Mouse (Mus musculus) heart, adult 2 months (tissue): ENCODE measurements around the gene Pard6b. TPM values are rescaled to one million over a fixed set of nuclear protein-coding genes. Genes with fewer than 3 reads are reported as not detected.

Experiments used
- DNase-seq, 2 experiments: peaks; one replicate each; pipeline ENCODE4 v3.0.0; 2021
- H3K27ac ChIP-seq: fragments of 200-600 bp; 2 replicates; pipeline ENCODE4 v1.8.1; 2022
- H3K27me3 ChIP-seq: fragments of 200-500 bp; 2 replicates; pipeline ENCODE4 v1.6.1; 2012; ENCODE audit warnings: mild to moderate bottlenecking, low read length, inconsistent platforms, mixed read lengths; ENCODE audit not compliant: control insufficient read depth, insufficient read depth
- H3K36me3 ChIP-seq: fragments of 200-500 bp; 2 replicates; pipeline ENCODE4 v1.6.1; 2012; ENCODE audit warnings: low read length, inconsistent platforms; ENCODE audit not compliant: control insufficient read depth, insufficient read depth
- H3K4me1 ChIP-seq: fragments of 200-500 bp; 2 replicates; pipeline ENCODE4 v1.6.1; 2011; ENCODE audit warnings: low read length; ENCODE audit not compliant: control insufficient read depth, insufficient read depth
- H3K4me3 ChIP-seq: fragments of 200-600 bp; 2 replicates; pipeline ENCODE4 v1.8.1; 2022
- H3K79me2 ChIP-seq: fragments of 200-500 bp; replicated peaks from 2 replicates; pipeline ENCODE4 v1.6.1; 2012; ENCODE audit warnings: mild to moderate bottlenecking, inconsistent platforms, low read length, moderate library complexity, mixed read lengths; ENCODE audit not compliant: control insufficient read depth, insufficient read depth
- H3K9ac ChIP-seq: fragments of 200-500 bp; 2 replicates; pipeline ENCODE4 v1.6.1; 2012; ENCODE audit warnings: low read depth, mild to moderate bottlenecking, control low read depth, inconsistent platforms, low read length, mixed read lengths
- CTCF ChIP-seq: fragments of 200-600 bp; IDR thresholded peaks from 2 replicates; pipeline ENCODE4 v1.8.1; 2022; ENCODE audit warnings: antibody characterized with exemption, mild to moderate bottlenecking, moderate library complexity
- EP300 ChIP-seq: fragments of 200-500 bp; IDR thresholded peaks from 2 replicates; pipeline ENCODE4 v1.6.1; 2011; ENCODE audit warnings: low read depth, low read length, control low read depth; ENCODE audit not compliant: insufficient read depth
- POLR2A ChIP-seq: fragments of 200-500 bp; IDR thresholded peaks from 2 replicates; pipeline ENCODE4 v1.6.1; 2011; ENCODE audit warnings: mild to moderate bottlenecking, low read depth, low read length, control low read depth; ENCODE audit not compliant: insufficient read depth
- WGBS: fragments of 180-500 bp; shearing (Covaris S2); methylation state at CpG from one replicate; pipeline ENCODE4 v1.1.7; 2018; 5-methylcytosine and 5-hydroxymethylcytosine counted together
- intact Hi-C: fragments of 180-260 bp; cut with DNase I; formaldehyde crosslinking; loops from one replicate; pipeline ENCODE4 v1.15.1; 2025
- microRNA-seq, 2 experiments: library from miRNA; unstranded; fragments of <30 nt; microRNA quantifications; one replicate each; pipeline ENCODE4 v1.2.0; 2021
- polyA plus RNA-seq: library from polyadenylated mRNA; depleted of rRNA; stranded (reverse); fragments of >200 nt; gene quantifications from 2 replicates; pipeline ENCODE4 v1.2.3, GENCODE M21; 2012; rRNA removed
- total RNA-seq, 2 experiments: library from RNA; stranded (reverse); gene quantifications; 2 replicates each; pipeline ENCODE4 v1.2.3; 2021

The Pard6b gene
- total and polyA plus RNA-seq, 3 experiments: 2.0 to 2.4 (median 2.2) TPM

GRCm38 (mm10) chr2:168137161-168137560 lies 56.4 kb downstream of the Pard6b start:
- 68% methylated on average over 15 of the region's 15 CpGs for WGBS
- TF ChIP-seq POLR2A: no peak
- no peak for TF ChIP-seq EP300
- TF ChIP-seq CTCF: no peak
- Histone ChIP-seq H3K36me3 (no peaks in the 10 kb centered on the region), H3K79me2 (no peaks in the 10 kb centered on the region), H3K4me3 (no peak overlapping the region), H3K27me3 (no peaks in the 10 kb centered on the region), H3K4me1 (no peaks in the 10 kb centered on the region), H3K27ac (no peak overlapping the region), H3K9ac (no peak overlapping the region)
- DNase-seq: no peak
- intact Hi-C loops: no loop called here

- TF ChIP-seq EP300: no peak
- no peak for TF ChIP-seq POLR2A
- TF ChIP-seq CTCF: no peak
- no peaks in the 10 kb centered on the region for H3K79me2 ChIP-seq
- H3K4me1 ChIP-seq: no peaks in the 10 kb centered on the region
- no peak overlapping the region for H3K4me3 ChIP-seq
- H3K27ac ChIP-seq: no peak overlapping the region
- intact Hi-C loops: no loop called here
- no peak for DNase-seq
- WGBS: 40% methylated on average over 5 of the region's 5 CpGs
- no peak overlapping the region for H3K9ac ChIP-seq
- H3K36me3 ChIP-seq: no peaks in the 10 kb centered on the region
- H3K27me3 ChIP-seq: no peaks in the 10 kb centered on the region
Measured at GRCm38 (mm10) chr2:168143794-168144193, 63.0 kb downstream of the Pard6b start.

- intact Hi-C loops: no loop called here
- no peaks in the 10 kb centered on the region for H3K4me1 ChIP-seq
- no peak overlapping the region for H3K4me3 ChIP-seq
- DNase-seq: peak in 1 of 2 experiments; percentile 22
- no peak overlapping the region for H3K27ac ChIP-seq
- no peak for TF ChIP-seq CTCF
- no peak for TF ChIP-seq POLR2A
- no peak overlapping the region for H3K9ac ChIP-seq
- H3K27me3 ChIP-seq: no peaks in the 10 kb centered on the region
- no peaks in the 10 kb centered on the region for H3K79me2 ChIP-seq
- WGBS: 48% methylated on average over 2 of the region's 2 CpGs
- no peaks in the 10 kb centered on the region for H3K36me3 ChIP-seq
Measured at GRCm38 (mm10) chr2:168145437-168145836, 64.6 kb downstream of the Pard6b start.

GRCm38 (mm10) chr2:168147722-168148432 lies 67.1 kb downstream of the Pard6b start:
- Histone ChIP-seq H3K27me3 (no peaks in the 10 kb centered on the region), H3K9ac (no peak overlapping the region), H3K79me2 (no peaks in the 10 kb centered on the region), H3K36me3 (no peaks in the 10 kb centered on the region), H3K4me1 (no peaks in the 10 kb centered on the region), H3K4me3 (no peak overlapping the region), H3K27ac (no peak overlapping the region)
- DNase-seq: no peak
- intact Hi-C loops: no loop called here
- TF ChIP-seq POLR2A (no peak), EP300 (no peak)
- WGBS: 59% methylated on average over 22 of the region's 22 CpGs

GRCm38 (mm10) chr2:168149241-168149640 lies 68.4 kb downstream of the Pard6b start:
- intact Hi-C loops: no loop called here
- 91% methylated on average over 8 of the region's 8 CpGs for WGBS
- TF ChIP-seq CTCF (no peak), POLR2A (no peak), EP300 (no peak)
- H3K9ac ChIP-seq: no peak overlapping the region
- H3K79me2 ChIP-seq: no peaks in the 10 kb centered on the region
- no peaks in the 10 kb centered on the region for H3K4me1 ChIP-seq
- H3K27ac ChIP-seq: no peak overlapping the region
- no peaks in the 10 kb centered on the region for H3K36me3 ChIP-seq
- no peak overlapping the region for H3K4me3 ChIP-seq
- H3K27me3 ChIP-seq: no peaks in the 10 kb centered on the region
- DNase-seq: no peak

Small RNA genes lying within 50 kb of the gene (microRNA-seq; reads per million reads assigned to microRNA genes)
- 0 reads per million in 2 experiments for gene Gm24327

Other genes with a start within 250 kb of the Pard6b start
- 10 to 100 TPM; 21.4 to 23.2 TPM for gene Ptpn1, start 148.9 kb upstream of the Pard6b start, total RNA-seq
- gene Ptpn1, start 148.9 kb upstream of the Pard6b start, polyA plus RNA-seq: 15.7 and 17.6 TPM in 2 replicates
- gene Ripor3, start 70.4 kb upstream of the Pard6b start, total RNA-seq: under 1 TPM; 0.21 to 0.36 TPM
- gene Ripor3, start 70.4 kb upstream of the Pard6b start, polyA plus RNA-seq: 0.79 and 1.5 TPM in 2 replicates
- gene Adnp, start 126.1 kb downstream of the Pard6b start, total RNA-seq: 10 to 100 TPM; 29.6 to 30.7 TPM
- 7.4 and 11.2 TPM in 2 replicates for gene Adnp, start 126.1 kb downstream of the Pard6b start, polyA plus RNA-seq
- gene Gm20716, start 149.4 kb downstream of the Pard6b start, total RNA-seq: 10 to 100 TPM; 11.5 to 14.7 TPM
- gene Gm20716, start 149.4 kb downstream of the Pard6b start, polyA plus RNA-seq: 4.4 and 15.9 TPM in 2 replicates
- 10 to 100 TPM; 77.6 to 88.1 TPM for gene Dpm1, start 149.6 kb downstream of the Pard6b start, total RNA-seq
- gene Dpm1, start 149.6 kb downstream of the Pard6b start, polyA plus RNA-seq: 15.8 and 25.5 TPM in 2 replicates
- gene Mocs3, start 149.6 kb downstream of the Pard6b start, total RNA-seq: 1 to 10 TPM; 7.7 to 8.7 TPM
- gene Mocs3, start 149.6 kb downstream of the Pard6b start, polyA plus RNA-seq: 4.0 TPM in 2 replicates
- not detected for gene Kcng1, start 200.7 kb downstream of the Pard6b start, total RNA-seq
- 0.04 TPM in 1 of 2 replicates, not detected in the other for gene Kcng1, start 200.7 kb downstream of the Pard6b start, polyA plus RNA-seq